ENCODE assay signal across 12 mouse cellular contexts in genomic region chr8:120337627-120338026, GRCm38 (mm10).
"Had no signal": no experiment of that assay in that cellular context is flagged by ENCODE, and none has a peak within 500 bp of the region (broad histone marks: within the 10 kb centered on the region; RNA-seq: fewer than 3 reads in every experiment).

No protein-coding gene starts in this region.

- DNase-seq: kidney, postnatal 10 days; kidney, postnatal 4 days; left cerebral cortex, postnatal 4 days; lung, embryonic 14.5 days; lung, postnatal 10 days; right cerebral cortex, adult 18-20 months; right cerebral cortex, postnatal 25 days; thymus, postnatal 36 days had no signal

- ATAC-seq: midbrain, embryonic 15.5 days had no signal

- H3K27ac ChIP-seq: layer of hippocampus, adult 2 months; liver, embryonic 15.5 days; macrophage had no signal

- H3K36me3 ChIP-seq: liver, embryonic 15.5 days; midbrain, embryonic 15.5 days had no signal

- H3K9me3 ChIP-seq: liver, embryonic 15.5 days; midbrain, embryonic 15.5 days had no signal

- H3K9ac ChIP-seq: liver, embryonic 15.5 days; lung, embryonic 14.5 days; midbrain, embryonic 15.5 days had no signal

- H3K4me3 ChIP-seq: layer of hippocampus, adult 2 months; liver, embryonic 15.5 days; midbrain, embryonic 15.5 days had no signal

- H3K4me2 ChIP-seq: liver, embryonic 15.5 days; lung, embryonic 14.5 days; midbrain, embryonic 15.5 days had no signal

- H3K27me3 ChIP-seq: midbrain, embryonic 15.5 days had no signal
